Mouse (Mus musculus): Measurements from ENCODE around the gene Eid3. TPM values are rescaled to one million over a fixed set of nuclear protein-coding genes. Genes with fewer than 3 reads are reported as not detected.

Gene Eid3
- polyA plus RNA-seq, 2 experiments: 0.43 to 0.72 TPM

- WGBS: 85% methylated on average over 6 of the region's 6 CpGs
- no peak for ATAC-seq (ENCODE audit: low FRiP score, low read depth)
- H3K9ac ChIP-seq (ENCODE audit: low read depth, low read length, severe bottlenecking): no peak overlapping the region
These were observed 2.1 kb downstream of the Eid3 start for GRCm38 (mm10) chr10:82868418-82869086.

GRCm38 (mm10) chr10:82875446-82875845 lies 9.0 kb downstream of the Eid3 start:
- Histone ChIP-seq H3K27me3 (ENCODE audit: control insufficient read depth, insufficient read depth, low read length) (no peaks in the 10 kb centered on the region), H3K4me2 (replicated peaks; ENCODE audit: low read depth, low read length, severe bottlenecking) (no peak overlapping the region), H3K36me3 (ENCODE audit: control insufficient read depth, insufficient read depth, low read length) (peaks cover 67% of the 10 kb centered on the region), H3K9ac (ENCODE audit: low read depth, low read length, severe bottlenecking) (no peak overlapping the region), H3K27ac (replicated peaks; ENCODE audit: low read depth, low read length) (no peak overlapping the region), H3K4me1 (ENCODE audit: control insufficient read depth, insufficient read depth, low read length) (no peaks in the 10 kb centered on the region; the same call in 1 of the 2 replicates), H3K9me3 (ENCODE audit: control insufficient read depth, low read length) (no peaks in the 10 kb centered on the region), H3K4me3 (replicated peaks; ENCODE audit: low read length) (no peak overlapping the region)
- no peak for TF ChIP-seq POLR2A (IDR thresholded peaks at IDR 0.05; ENCODE audit: borderline replicate concordance, extremely low read depth, insufficient read depth, insufficient read length)
- DNase-seq (ENCODE audit: low spot score) (no peak), ATAC-seq (ENCODE audit: low FRiP score, low read depth) (no peak)
- 88% methylated on average over 10 of the region's 10 CpGs for whole genome bisulfite sequencing

More at GRCm38 (mm10) chr10:82868418-82869086, 2.1 kb downstream of the Eid3 start:
- Histone ChIP-seq H3K27me3 (ENCODE audit: control insufficient read depth, insufficient read depth, low read length) (no peaks in the 10 kb centered on the region), H3K4me3 (replicated peaks; ENCODE audit: low read length) (no peak overlapping the region), H3K27ac (replicated peaks; ENCODE audit: low read depth, low read length) (no peak overlapping the region), H3K4me1 (ENCODE audit: control insufficient read depth, insufficient read depth, low read length) (no peaks in the 10 kb centered on the region), H3K4me2 (replicated peaks; ENCODE audit: low read depth, low read length, severe bottlenecking) (no peak overlapping the region), H3K9me3 (ENCODE audit: control insufficient read depth, low read length) (no peaks in the 10 kb centered on the region), H3K36me3 (ENCODE audit: control insufficient read depth, insufficient read depth, low read length) (peaks cover 41% of the 10 kb centered on the region)
- DNase-seq (ENCODE audit: low spot score): no peak
- TF ChIP-seq POLR2A (IDR thresholded peaks at IDR 0.05; ENCODE audit: borderline replicate concordance, extremely low read depth, insufficient read depth, insufficient read length): no peak

- no peak overlapping the region for H3K4me2 ChIP-seq (replicated peaks; ENCODE audit: low read depth, low read length, severe bottlenecking)
- H3K4me1 ChIP-seq (ENCODE audit: control insufficient read depth, insufficient read depth, low read length): no peaks in the 10 kb centered on the region; the same call in 1 of the 2 replicates
- no peak overlapping the region for H3K27ac ChIP-seq (replicated peaks; ENCODE audit: low read depth, low read length)
- no peak for TF ChIP-seq POLR2A (IDR thresholded peaks at IDR 0.05; ENCODE audit: borderline replicate concordance, extremely low read depth, insufficient read depth, insufficient read length)
- no peaks in the 10 kb centered on the region for H3K27me3 ChIP-seq (ENCODE audit: control insufficient read depth, insufficient read depth, low read length)
- peaks cover 74% of the 10 kb centered on the region for H3K36me3 ChIP-seq (ENCODE audit: control insufficient read depth, insufficient read depth, low read length)
- H3K4me3 ChIP-seq (replicated peaks; ENCODE audit: low read length): no peak overlapping the region
- ATAC-seq (ENCODE audit: low FRiP score, low read depth) (no peak), DNase-seq (ENCODE audit: low spot score) (no peak)
- no peak overlapping the region for H3K9ac ChIP-seq (ENCODE audit: low read depth, low read length, severe bottlenecking)
- 79% methylated on average over 16 of the region's 16 CpGs for WGBS
- no peaks in the 10 kb centered on the region for H3K9me3 ChIP-seq (ENCODE audit: control insufficient read depth, low read length)
These were observed 9.8 kb downstream of the Eid3 start for GRCm38 (mm10) chr10:82876076-82876796.

GRCm38 (mm10) chr10:82887354-82887753 lies 20.9 kb downstream of the Eid3 start:
- H3K27me3 ChIP-seq (ENCODE audit: control insufficient read depth, insufficient read depth, low read length): no peaks in the 10 kb centered on the region
- no peak overlapping the region for H3K27ac ChIP-seq (replicated peaks; ENCODE audit: low read depth, low read length)
- H3K36me3 ChIP-seq (ENCODE audit: control insufficient read depth, insufficient read depth, low read length): peaks cover 89% of the 10 kb centered on the region
- H3K9me3 ChIP-seq (ENCODE audit: control insufficient read depth, low read length): no peaks in the 10 kb centered on the region
- no peak overlapping the region for H3K4me3 ChIP-seq (replicated peaks; ENCODE audit: low read length)
- no peak overlapping the region for H3K4me2 ChIP-seq (replicated peaks; ENCODE audit: low read depth, low read length, severe bottlenecking)
- 93% methylated on average over 6 of the region's 6 CpGs for WGBS
- ATAC-seq (ENCODE audit: low FRiP score, low read depth): no peak
- no peak for DNase-seq (ENCODE audit: low spot score)
- no peak for TF ChIP-seq POLR2A (IDR thresholded peaks at IDR 0.05; ENCODE audit: borderline replicate concordance, extremely low read depth, insufficient read depth, insufficient read length)
- H3K9ac ChIP-seq (ENCODE audit: low read depth, low read length, severe bottlenecking): no peak overlapping the region
- no peaks in the 10 kb centered on the region for H3K4me1 ChIP-seq (ENCODE audit: control insufficient read depth, insufficient read depth, low read length)

- no peaks in the 10 kb centered on the region for H3K4me1 ChIP-seq (ENCODE audit: control insufficient read depth, insufficient read depth, low read length)
- TF ChIP-seq POLR2A (IDR thresholded peaks at IDR 0.05; ENCODE audit: borderline replicate concordance, extremely low read depth, insufficient read depth, insufficient read length): no peak
- H3K4me3 ChIP-seq (replicated peaks; ENCODE audit: low read length): no peak overlapping the region
- no peak for DNase-seq (ENCODE audit: low spot score)
- H3K27me3 ChIP-seq (ENCODE audit: control insufficient read depth, insufficient read depth, low read length): no peaks in the 10 kb centered on the region
- H3K9ac ChIP-seq (ENCODE audit: low read depth, low read length, severe bottlenecking): no peak overlapping the region
- H3K9me3 ChIP-seq (ENCODE audit: control insufficient read depth, low read length): no peaks in the 10 kb centered on the region
- no peak overlapping the region for H3K27ac ChIP-seq (replicated peaks; ENCODE audit: low read depth, low read length)
- 86% methylated on average over 8 of the region's 8 CpGs for WGBS
- peaks cover 86% of the 10 kb centered on the region for H3K36me3 ChIP-seq (ENCODE audit: control insufficient read depth, insufficient read depth, low read length)
- no peak for ATAC-seq (ENCODE audit: low FRiP score, low read depth)
- H3K4me2 ChIP-seq (replicated peaks; ENCODE audit: low read depth, low read length, severe bottlenecking): no peak overlapping the region
These were observed 22.1 kb downstream of the Eid3 start for GRCm38 (mm10) chr10:82888576-82888975.

Measured in limb, embryonic 14.5 days (tissue).